Mouse (Mus musculus): Measurements from ENCODE around the gene Aurkaip1.

The Aurkaip1 gene

GRCm38 (mm10) chr4:155851368-155851767 is 20.3 kb downstream of the Aurkaip1 start:
- DNase-seq (ENCODE audit: low read depth, low spot score), result no peak

- no peak for DNase-seq (ENCODE audit: low read depth, low spot score)
Observed at GRCm38 (mm10) chr4:155851951-155852411, 20.9 kb downstream of the Aurkaip1 start.

- DNase-seq (ENCODE audit: low read depth, low spot score), result no peak
Observed at GRCm38 (mm10) chr4:155853421-155853820, 22.3 kb downstream of the Aurkaip1 start.

- DNase-seq (ENCODE audit: low read depth, low spot score), result no peak
Observed at GRCm38 (mm10) chr4:155854991-155855390, 23.9 kb downstream of the Aurkaip1 start.

GRCm38 (mm10) chr4:155856071-155856470 is 25.0 kb downstream of the Aurkaip1 start:
- no peak for DNase-seq (ENCODE audit: low read depth, low spot score)

- DNase-seq (ENCODE audit: low read depth, low spot score), result no peak
Observed at GRCm38 (mm10) chr4:155856881-155857280, 25.8 kb downstream of the Aurkaip1 start.

GRCm38 (mm10) chr4:155859318-155859717 is 28.2 kb downstream of the Aurkaip1 start:
- no peak for DNase-seq (ENCODE audit: low read depth, low spot score)

- no peak for DNase-seq (ENCODE audit: low read depth, low spot score)
Observed at GRCm38 (mm10) chr4:155861787-155862186, 30.7 kb downstream of the Aurkaip1 start.

- no peak for DNase-seq (ENCODE audit: low read depth, low spot score)
Observed at GRCm38 (mm10) chr4:155863001-155863400, 31.9 kb downstream of the Aurkaip1 start, which contains the start of gene Tas1r3. Gene Tas1r3 (minus strand): TSS chr4:155863362.

GRCm38 (mm10) chr4:155868614-155869298 is 37.7 kb downstream of the Aurkaip1 start:
- DNase-seq (ENCODE audit: low read depth, low spot score), result no peak

- peak; percentile 89 for DNase-seq (ENCODE audit: low read depth, low spot score)
Observed at GRCm38 (mm10) chr4:155869317-155870033, 38.4 kb downstream of the Aurkaip1 start, which contains the start of the genes Cptp and Ints11. Gene Cptp (minus strand): TSS chr4:155869440. Gene Ints11 (plus strand): TSS chr4:155869546.

GRCm38 (mm10) chr4:155871404-155871803 is 40.3 kb downstream of the Aurkaip1 start:
- no peak for DNase-seq (ENCODE audit: low read depth, low spot score)
